Mouse (Mus musculus) lung, adult 2 months (tissue): ENCODE measurements at regions not wholly inside any gene's neighbourhood (a gene's known extent, or its start where the extent isn't known, plus 50 kb on each side); places are given as distances from the start of the nearest gene placed in this dataset.

Experiments
- CTCF ChIP-seq: fragments of 200-500 bp; IDR thresholded peaks from 2 replicates; pipeline ENCODE4 v1.5.1; 2011; ENCODE audit warnings: mild to moderate bottlenecking, low read length, control low read depth; ENCODE audit not compliant: insufficient read depth
- POLR2A ChIP-seq: fragments of 200-500 bp; IDR thresholded peaks from 2 replicates; pipeline ENCODE4 v1.6.1; 2011; ENCODE audit warnings: low read depth, mild to moderate bottlenecking, control low read depth, low read length, borderline replicate concordance; ENCODE audit errors: extremely low read depth

- no peak for TF ChIP-seq POLR2A
- no peak for TF ChIP-seq CTCF
These were observed 413.9 kb downstream of the Ice1 start for GRCm38 (mm10) chr13:70223485-70223884.
